In genomic region chr10:89205858-89206257, GRCm38 (mm10) we compare ENCODE assay signal across 8 mouse cellular contexts.
A peak's percentile ranks its signal among the peaks of the same experiment; 100 is the strongest.
DNase-seq lines count a peak whose midpoint lies in the region; ATAC-seq and TF ChIP-seq lines count a peak whose summit lies in the region.

No protein-coding gene starts in this region.

- DNase-seq in cerebellum, postnatal 10 days, result peak; percentile 77 to 81
- DNase-seq in cerebellum, adult 11 months, result no peak
- DNase-seq in left cerebral cortex, adult 18-20 months (ENCODE audit: low spot score in 2 of 2), result peak; percentile 37 to 52
- no peak for DNase-seq in left cerebral cortex, postnatal 36 days (ENCODE audit: low spot score in 2 of 2)
- DNase-seq in CH12.LX (ENCODE audit: extremely low read depth), result peak; percentile 52
- peak; percentile 66 for DNase-seq in embryo, embryonic 10.5 days (ENCODE audit: low spot score)
- no peak for DNase-seq in heart, adult 8-10 months (ENCODE audit: low spot score)

- no peak overlapping the region for H3K9ac ChIP-seq in CH12.LX (ENCODE audit: insufficient read depth, low read depth)

- H3K4me1 ChIP-seq in CH12.LX (ENCODE audit: control insufficient read depth in 1 of 2, insufficient read depth in 2 of 2), result no peaks in the 10 kb centered on the region

- dilution Hi-C loops in CH12.LX (cut with MboI; ENCODE audit: extremely low pct_ligation_motif_present, extremely low pct_unique_long_range_greater_than_20kb, low sequenced_read_pairs), result no loop called here

- H3K36me3 ChIP-seq in CH12.LX (replicated peaks in 1 of 2; ENCODE audit: control insufficient read depth in 1 of 2, insufficient read depth in 1 of 2, low read length in 1 of 2), result no peaks in the 10 kb centered on the region

- ATAC-seq in megakaryocyte progenitor cell, adult 5-6 weeks (replicated peaks; ENCODE audit: poor library complexity), result peak; percentile 78

- H3K27me3 ChIP-seq in CH12.LX (replicated peaks), result no peaks in the 10 kb centered on the region

- no peak for TF ChIP-seq POLR2A in CH12.LX (IDR thresholded peaks at IDR 0.05; ENCODE audit: low read depth, low read length)

- no peak overlapping the region for H3K4me3 ChIP-seq in CH12.LX (replicated peaks in 1 of 3; ENCODE audit: low read depth in 2 of 3, low read length in 2 of 3, poor library complexity in 1 of 3)

- in situ Hi-C loops in CH12.LX (cut with MboI; ENCODE audit: low pct_ligation_motif_present, low pct_unique_long_range_greater_than_20kb, low sequenced_read_pairs), result no loop called here

- TF ChIP-seq CTCF in CH12.LX (conservative IDR thresholded peaks at IDR 0.05 in 1 of 2, IDR thresholded peaks at IDR 0.05 in 1 of 2; ENCODE audit: low read depth in 2 of 2, low read length in 2 of 2), result peak; percentile 74 to 77

- intact Hi-C loops in left cerebral cortex, postnatal 36 days (cut with DNase I), result no loop called here

- H3K79me2 ChIP-seq in CH12.LX (replicated peaks; ENCODE audit: control insufficient read depth, extremely low read depth, insufficient read depth, poor library complexity, severe bottlenecking), result no peaks in the 10 kb centered on the region

- no peak overlapping the region for H3K27ac ChIP-seq in CH12.LX (ENCODE audit: insufficient read depth, low read depth)

- peak; percentile 50 for TF ChIP-seq RAD21 in CH12.LX (IDR thresholded peaks at IDR 0.05; ENCODE audit: low read depth, low read length)

- no peak overlapping the region for H3K4me2 ChIP-seq in CH12.LX (ENCODE audit: insufficient read depth, low read depth, poor library complexity, severe bottlenecking)

- H3K9me3 ChIP-seq in CH12.LX (replicated peaks; ENCODE audit: low read length), result no peaks in the 10 kb centered on the region

- no peak for TF ChIP-seq EP300 in CH12.LX (IDR thresholded peaks at IDR 0.05; ENCODE audit: low read length)

TF ChIP-seq in CH12.LX, 34 proteins besides CTCF, POLR2A, EP300 and RAD21:
- TF ChIP-seq CHD1 (IDR thresholded peaks at IDR 0.05; ENCODE audit: low read depth, low read length), result no peak
- no peak for TF ChIP-seq UBTF (IDR thresholded peaks at IDR 0.05; ENCODE audit: low read depth, low read length)
- no peak for TF ChIP-seq ELF1 (IDR thresholded peaks at IDR 0.05; ENCODE audit: low read depth, low read length)
- TF ChIP-seq E2F4 (IDR thresholded peaks at IDR 0.05; ENCODE audit: insufficient replicate concordance, low read depth, low read length), result no peak
- peak; percentile 81 for TF ChIP-seq SMC3 (IDR thresholded peaks at IDR 0.05; ENCODE audit: low read depth, low read length)
- no peak for TF ChIP-seq MAZ (IDR thresholded peaks at IDR 0.05; ENCODE audit: low read depth, low read length)
- TF ChIP-seq ZNF384 (IDR thresholded peaks at IDR 0.05; ENCODE audit: low read depth, low read length), result no peak
- no peak for TF ChIP-seq KAT2A (IDR thresholded peaks at IDR 0.05; ENCODE audit: insufficient replicate concordance, low read length)

Comparison
In these comparisons a context has a peak if more than half of its experiments do, and no peak if none do; other contexts are left out.
1. DNase-seq: peak in cerebellum, postnatal 10 days (2 of 2), left cerebral cortex, adult 18-20 months (2 of 2), CH12.LX (single experiment) and embryo, embryonic 10.5 days (single experiment); none in cerebellum, adult 11 months (single experiment), left cerebral cortex, postnatal 36 days (0 of 2) and heart, adult 8-10 months (single experiment).